Mouse (Mus musculus): ENCODE results near the gene Serpini1.
"Not testable (repeated sequence)": the region's sequence is repeated elsewhere in the genome, so short reads cannot be mapped to it uniquely, and the experiment has no call there.

Gene Serpini1

DNA sequence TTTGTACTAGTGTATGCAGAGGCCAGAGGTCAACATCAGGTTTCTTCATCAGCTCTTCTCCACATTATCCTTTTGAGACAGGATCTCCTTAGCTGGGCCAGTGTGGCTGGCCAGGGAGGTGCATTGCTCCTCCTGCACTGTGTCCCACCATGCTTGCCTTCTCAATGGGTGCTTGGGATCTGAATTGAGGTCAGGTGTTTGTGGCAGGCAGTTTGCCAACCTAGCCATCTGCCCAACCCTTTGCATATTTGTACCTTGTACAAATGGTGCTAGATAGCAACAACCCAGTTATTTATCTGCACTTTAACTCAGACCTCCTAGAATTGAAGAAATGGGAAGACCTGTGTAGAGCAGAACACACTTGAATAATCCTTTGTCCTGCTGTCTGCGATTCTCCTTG is 78.3 kb downstream of the Serpini1 start:
- no peak for DNase-seq (ENCODE audit: low spot score in 2 of 2)

DNA sequence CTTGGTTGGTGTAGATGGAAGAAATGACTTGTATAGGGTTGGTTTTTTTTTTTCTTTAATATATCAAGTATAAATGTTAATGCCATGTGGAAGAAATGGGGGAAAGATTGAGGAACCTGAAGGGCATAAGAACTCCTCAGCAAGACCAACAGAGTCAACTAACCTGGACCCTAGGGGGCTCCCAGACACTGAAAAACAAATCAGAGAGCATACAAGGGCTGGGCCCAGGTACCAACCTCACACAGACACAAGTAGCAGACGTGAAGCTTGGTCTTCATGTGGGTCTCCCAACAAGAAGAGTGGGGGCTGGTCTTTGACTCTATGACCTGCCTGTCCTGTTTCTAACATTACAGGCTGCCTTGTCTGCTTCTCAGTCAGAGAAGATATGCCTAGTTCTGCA is 82.2 kb downstream of the Serpini1 start:
- no peak for DNase-seq (ENCODE audit: low spot score in 2 of 2)

DNA sequence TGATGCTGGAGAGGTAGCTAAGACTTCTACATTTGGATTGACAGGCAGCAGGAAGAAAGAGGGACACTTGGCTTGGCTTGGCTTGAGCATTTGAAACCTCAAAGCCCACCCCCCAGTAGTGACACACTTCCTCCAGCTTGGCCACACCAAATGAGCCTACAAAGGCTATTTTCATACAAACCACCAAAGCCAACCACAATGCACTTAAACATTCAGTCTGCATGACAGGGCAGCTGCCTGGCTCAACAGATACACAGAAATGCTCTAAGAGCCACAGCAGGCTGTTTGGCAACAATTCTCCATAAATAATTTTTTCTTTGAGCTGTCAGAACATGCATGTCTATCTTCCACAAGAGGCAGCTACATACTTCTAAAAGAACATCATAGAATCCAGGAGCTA is 90.2 kb downstream of the Serpini1 start:
- DNase-seq (ENCODE audit: low spot score in 2 of 2) = no peak

DNA sequence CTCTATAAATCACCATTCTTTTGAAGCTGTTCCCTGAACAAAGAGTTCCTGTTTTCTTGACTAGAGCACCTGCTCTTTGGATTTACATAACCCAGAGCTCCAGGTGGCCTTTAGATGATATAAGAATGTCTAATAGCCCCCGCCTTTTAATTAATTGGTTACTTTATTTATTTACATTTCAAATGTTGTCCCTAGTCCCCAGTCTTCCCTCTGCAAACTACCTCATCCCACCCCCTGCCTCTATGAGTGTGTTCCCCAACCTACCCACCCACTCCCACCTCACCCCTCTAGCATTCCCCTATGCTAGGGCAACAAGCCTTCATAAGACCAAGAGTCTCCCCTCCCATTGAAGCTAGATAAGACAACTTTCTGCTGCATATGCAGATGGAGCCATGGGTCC is 90.9 kb downstream of the Serpini1 start:
- no peak for DNase-seq (ENCODE audit: low spot score in 2 of 2)

DNA sequence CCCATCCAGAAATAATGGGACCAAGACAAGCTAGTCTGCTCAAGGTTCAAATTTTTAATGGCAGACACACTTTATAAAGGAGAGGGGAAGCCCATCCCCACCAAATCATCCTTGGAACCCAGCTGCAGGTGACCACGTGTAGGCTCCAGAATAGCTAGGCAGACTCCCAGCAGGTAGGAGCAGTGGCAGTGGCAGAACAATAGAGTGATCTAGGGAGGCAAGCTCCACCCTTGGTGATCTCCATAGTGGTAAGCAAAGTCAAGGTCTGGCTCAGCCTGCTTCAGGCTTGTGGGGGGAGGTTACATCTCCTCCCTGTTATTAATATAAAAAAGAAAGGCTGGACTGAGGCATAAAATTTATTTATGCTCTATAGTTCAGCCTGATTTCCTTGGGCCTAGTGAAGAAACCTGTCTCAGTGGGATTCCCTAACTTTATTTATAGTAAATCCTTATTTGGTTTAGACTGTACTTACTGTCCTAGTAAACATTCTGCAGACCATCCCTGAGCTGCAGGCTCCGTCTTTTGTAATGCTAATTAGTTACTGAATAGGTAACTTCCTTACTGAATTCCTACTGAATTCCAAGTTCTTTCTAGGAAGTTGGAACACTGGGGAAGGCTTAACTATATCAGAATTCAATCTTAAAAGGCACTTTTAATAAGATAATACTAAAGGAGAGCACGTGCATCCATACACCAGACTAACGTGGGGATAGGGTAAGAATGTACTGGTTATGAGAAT is 93.2 kb downstream of the Serpini1 start:
- DNase-seq (ENCODE audit: low spot score in 2 of 2) = not testable (repeated sequence)

DNA sequence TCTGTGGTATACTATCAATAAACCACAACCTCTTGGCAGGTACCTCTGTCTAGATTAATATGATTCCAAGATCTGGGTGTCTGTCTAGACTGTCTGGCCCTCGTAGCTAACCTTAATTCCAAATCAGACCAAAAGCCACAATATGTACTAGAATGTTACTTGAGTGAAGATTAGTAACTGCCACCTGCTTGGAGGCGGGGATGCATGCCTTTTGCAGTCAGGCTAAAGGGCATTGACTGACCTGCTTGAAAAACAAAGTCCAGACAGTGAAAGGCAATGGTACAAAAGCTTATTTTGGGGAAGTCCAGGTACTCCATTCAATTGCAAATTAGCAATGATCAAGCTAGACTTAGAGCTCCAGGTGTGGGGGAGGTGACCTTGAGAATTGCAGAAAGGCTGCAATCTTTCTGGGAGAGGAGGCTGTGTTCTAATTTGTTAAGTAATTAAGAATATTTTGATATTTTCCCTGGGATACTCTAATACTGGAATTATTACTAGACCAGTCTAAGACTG is 94.3 kb downstream of the Serpini1 start:
- no peak for DNase-seq (ENCODE audit: low spot score in 2 of 2)

DNA sequence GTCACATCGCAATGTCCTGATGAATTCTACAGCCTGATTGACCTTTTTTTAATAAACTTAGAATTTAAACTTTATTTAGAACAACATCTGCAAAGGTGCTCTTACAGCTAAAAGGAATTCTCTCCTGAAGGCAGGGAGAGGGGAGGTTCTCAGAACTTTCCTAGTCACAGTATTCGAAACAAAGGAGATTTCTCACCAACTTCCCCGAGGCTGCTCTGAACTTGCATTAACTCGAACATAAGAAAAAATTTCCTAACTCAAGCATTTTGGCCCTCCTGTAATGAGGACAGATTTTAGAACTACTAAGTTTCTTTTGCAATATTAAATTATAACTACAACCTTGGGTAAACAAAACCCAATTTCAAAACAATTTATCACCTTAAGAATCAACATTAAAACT is 96.6 kb downstream of the Serpini1 start:
- DNase-seq (ENCODE audit: low spot score in 2 of 2) = not testable (repeated sequence)

DNA sequence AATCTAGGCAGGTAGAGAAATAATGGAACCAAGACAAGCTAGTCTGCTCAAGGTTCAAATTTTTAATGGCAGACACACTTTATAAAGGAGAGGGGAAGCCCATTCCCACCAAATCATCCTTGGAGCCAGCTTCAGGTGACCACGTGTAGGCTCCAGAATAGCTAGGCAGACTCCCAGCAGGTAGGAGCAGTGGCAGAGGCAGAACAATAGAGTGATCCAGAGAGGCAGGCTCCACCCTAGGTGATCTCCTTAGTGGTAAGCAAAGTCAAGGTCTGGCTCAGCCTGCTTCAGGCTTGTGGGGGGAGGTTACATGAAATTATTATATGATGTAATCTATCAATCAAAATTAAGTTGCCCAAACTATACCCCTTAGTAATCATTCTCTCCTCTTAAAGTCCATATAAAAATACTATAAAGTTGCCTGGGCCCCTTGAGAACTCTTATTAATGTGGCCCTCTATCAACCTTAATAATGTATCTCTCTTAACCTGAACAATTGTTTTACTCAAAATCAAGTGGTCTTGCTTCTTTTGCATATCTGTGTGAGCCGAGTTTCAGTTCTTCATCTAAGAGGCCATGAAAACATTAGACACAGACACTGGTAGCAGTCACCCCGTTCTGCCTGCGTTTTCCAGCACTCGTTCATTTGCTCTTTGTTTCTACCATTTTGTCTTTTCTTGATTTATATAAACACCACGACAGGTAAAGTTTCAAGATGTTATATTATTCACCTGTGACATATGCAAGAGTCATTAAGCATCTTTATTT is 98.4 kb downstream of the Serpini1 start:
- no peak for DNase-seq (ENCODE audit: low spot score in 2 of 2)

DNA sequence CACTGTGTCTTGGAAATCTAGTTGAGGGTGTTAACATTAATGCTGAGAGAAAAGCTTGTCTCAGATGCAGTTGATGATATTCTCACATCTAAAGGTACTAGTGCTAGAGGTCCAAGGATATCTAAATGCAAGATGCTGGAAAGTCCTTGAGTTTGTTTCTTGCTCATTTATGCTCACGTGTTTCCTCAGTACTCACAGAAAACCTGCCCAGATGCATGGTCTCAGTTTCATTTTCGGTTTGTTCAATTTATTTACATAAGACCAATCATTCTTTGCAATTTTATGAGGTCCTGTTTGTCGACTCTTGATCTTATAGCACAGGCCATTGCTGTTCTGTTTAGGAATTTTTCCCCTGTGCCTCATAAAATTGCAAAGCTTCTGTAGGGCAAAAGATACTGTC is 109.6 kb downstream of the Serpini1 start:
- DNase-seq (ENCODE audit: low spot score in 2 of 2) = no peak

DNA sequence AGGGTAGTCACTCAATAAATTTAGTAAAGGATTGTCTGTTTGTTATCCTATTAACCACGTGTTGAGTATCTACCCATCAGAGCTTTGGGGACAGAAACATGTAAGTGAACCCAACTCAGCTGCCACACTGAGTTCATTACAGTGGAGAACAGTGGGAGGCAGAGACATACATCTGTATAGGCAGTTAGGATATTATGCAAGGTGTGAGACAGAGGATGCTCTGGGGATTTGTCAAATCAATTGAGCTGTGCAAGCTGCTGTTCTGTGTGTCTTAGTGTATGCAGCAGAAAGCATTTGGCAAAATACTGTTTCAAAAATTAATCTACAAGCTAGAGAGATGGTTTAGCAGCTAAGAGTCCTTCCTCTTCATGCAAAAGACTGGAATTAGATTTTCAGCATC is 113.1 kb downstream of the Serpini1 start:
- DNase-seq (ENCODE audit: low spot score in 2 of 2) = no peak

DNA sequence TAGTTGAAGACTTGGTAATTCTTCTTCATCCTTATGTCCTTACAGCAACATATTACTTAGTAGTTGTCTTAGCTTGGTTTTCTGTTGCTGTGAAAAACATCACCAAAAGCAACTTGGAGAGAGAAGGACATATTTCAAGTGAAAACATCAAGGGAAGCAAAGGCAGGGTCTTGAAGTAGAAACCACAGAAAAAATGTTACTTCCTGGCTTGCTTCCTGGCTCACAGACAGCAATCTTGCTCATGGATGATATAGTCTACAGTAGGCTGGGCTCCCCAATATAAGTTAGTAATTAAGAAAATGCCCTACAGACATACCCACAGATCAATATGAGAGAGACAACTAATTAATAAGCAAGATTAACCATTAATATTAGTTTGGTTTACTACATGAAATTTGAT is 125.5 kb downstream of the Serpini1 start:
- no peak for DNase-seq (ENCODE audit: low spot score in 2 of 2)

DNA sequence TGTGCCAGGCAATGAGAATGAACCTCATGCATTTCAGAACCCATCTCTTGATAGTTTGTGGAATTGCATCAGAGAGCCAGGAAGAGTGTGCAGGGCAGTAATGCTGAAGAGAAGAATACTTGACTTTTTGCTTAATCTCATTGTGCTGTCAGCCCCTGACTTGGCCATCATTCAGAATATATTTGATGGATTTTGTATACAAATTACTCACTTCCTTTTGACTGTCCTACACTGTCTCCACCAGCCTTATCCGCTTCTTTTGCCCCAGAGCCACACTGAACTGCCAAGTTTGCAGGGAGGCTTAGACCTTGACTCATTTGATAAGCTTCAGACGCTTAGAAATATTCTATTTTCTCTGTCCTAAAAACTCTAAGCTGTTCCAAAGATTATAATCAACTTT is 129.4 kb downstream of the Serpini1 start:
- no peak for DNase-seq (ENCODE audit: low spot score in 2 of 2)

DNA sequence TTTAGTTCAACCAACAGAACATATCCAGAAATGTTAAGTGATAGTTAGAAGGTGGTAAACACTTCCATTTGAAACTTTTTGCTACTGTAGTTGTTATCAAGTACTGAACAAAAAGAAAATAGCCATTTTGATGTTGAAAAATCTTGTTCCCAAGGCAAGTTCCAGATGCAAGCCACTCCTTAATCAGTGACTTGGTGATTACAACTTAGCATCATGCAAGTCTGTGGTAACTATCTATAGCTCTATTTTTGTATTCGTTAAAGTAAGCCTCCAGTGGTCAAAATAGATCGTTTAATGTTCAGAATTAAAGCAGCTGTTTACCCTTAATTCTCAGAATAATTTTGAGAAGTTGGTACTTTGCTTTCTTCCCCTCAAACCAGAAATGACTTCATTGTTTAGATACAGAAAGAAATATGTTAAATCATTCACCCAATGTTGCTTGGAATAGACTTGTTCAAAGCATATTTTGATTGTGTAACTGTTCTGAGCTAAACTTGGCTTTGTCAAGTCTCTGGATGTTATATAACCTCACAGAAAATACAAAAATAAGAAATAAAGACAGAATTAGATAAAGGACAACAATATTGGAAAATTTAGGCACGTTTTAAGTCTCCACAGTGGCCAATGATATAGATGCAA is 130.0 kb downstream of the Serpini1 start:
- no peak for DNase-seq (ENCODE audit: low spot score in 2 of 2)

DNA sequence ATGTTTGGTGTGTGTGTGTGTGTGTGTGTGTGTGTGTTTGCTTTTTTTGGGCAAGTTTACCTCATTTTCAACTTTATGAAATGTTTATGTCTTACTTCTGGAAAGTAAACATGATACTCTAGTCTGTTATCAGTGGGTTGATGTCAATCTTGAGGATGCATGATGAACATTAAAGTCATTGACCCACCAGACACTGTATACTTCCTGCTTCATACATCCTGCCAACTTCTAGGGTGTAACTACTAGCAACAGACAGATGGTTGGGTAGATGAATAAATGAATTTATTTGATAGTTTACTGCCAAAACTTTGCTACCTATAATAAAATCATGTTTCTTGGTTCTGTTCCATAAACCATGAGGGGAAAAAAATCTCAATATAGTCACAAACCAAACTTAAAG is 133.0 kb downstream of the Serpini1 start:
- no peak for DNase-seq (ENCODE audit: low spot score in 2 of 2)

DNA sequence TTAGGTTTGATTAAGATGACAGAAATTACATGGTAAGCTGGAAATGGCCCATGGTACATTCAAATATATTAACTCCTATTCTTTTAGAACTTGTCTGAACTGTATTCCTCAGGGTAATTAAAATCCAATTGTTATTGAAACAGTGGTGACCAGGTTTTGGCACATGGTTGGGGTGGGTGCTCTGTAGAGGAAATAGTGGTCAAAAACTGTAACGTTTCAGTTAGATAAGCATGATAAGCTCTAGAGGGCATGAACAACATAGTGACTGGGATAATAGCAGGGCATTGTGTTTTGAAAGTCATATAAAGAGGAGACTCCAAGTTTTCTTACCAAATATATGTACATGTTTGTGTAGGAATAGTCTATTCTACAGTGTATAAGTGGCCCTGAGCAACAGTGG is 134.7 kb downstream of the Serpini1 start:
- DNase-seq (ENCODE audit: low spot score in 2 of 2) = peak in 1 of 2 experiments; percentile 13

Measured in natural killer cell, adult 2 months (primary cell).